Mouse (Mus musculus): Measurements from ENCODE around the gene Dmgdh.

- no peak for TF ChIP-seq CTCF (IDR thresholded peaks at IDR 0.05; ENCODE audit: low read depth)
- TF ChIP-seq EP300 (optimal IDR thresholded peaks at IDR 0.05) = no peak
These were observed 84.1 kb downstream of the Dmgdh start for GRCm38 (mm10) chr13:93758149-93758898.
